Mouse (Mus musculus): ENCODE measurements around the gene Olfr1387. TPM values are rescaled to one million over a fixed set of nuclear protein-coding genes. Genes with fewer than 3 reads are reported as not detected.
"Not testable (repeated sequence)": the region's sequence is repeated elsewhere in the genome, so short reads cannot be mapped to it uniquely, and the experiment has no call there.

The Olfr1387 gene
- not detected in 2 replicates for polyA plus RNA-seq (2015; fragmentation: Nextera tagmentation; extraction: Ambion mirVana)

DNA sequence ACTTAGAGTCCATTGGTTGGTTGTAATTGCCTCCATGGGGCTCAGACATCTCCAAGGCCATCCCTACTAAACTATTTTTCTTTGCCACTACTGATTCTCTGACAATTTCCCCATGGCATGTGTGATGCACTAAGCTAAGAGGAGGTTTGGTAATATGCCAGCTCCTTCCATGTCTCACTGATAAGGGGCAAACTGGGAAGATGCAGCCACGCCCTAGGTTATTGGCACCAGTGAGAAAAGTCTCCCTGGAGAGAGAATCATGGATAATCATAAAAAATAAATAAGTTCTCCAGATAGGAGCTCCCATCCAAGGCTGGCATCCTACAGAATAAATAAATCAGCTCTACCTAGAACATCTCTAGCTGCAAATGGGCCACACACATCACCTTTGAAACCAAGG, at the start of gene Olfr1387:
Gene Olfr1387 (plus strand): TSS at position 301 of the 400 bp plus-strand sequence.
- H3K36me3 ChIP-seq (ENCODE audit: control insufficient read depth, insufficient read depth, low read length) = no peaks in the 10 kb centered on the region
- 42% methylated on average over 1 of the region's 1 CpGs for WGBS
- H3K4me2 ChIP-seq (ENCODE audit: low read depth, low read length) = no peak within 1 kb of the TSS
- no peak within 1 kb of the TSS for H3K9ac ChIP-seq (ENCODE audit: low read length)
- H3K27me3 ChIP-seq (ENCODE audit: control insufficient read depth, insufficient read depth, low read depth, low read length) = no peaks in the 10 kb centered on the region
- no peak within 1 kb of the TSS for H3K27ac ChIP-seq (ENCODE audit: low read length)
- no peak for ATAC-seq (ENCODE audit: low read depth)
- no peaks in the 10 kb centered on the region for H3K9me3 ChIP-seq (ENCODE audit: control insufficient read depth, low read length)
- H3K4me1 ChIP-seq (replicated peaks; ENCODE audit: control insufficient read depth, insufficient read depth, low read length) = no peaks in the 10 kb centered on the region
- H3K4me3 ChIP-seq (ENCODE audit: low read length) = no peak within 1 kb of the TSS

DNA sequence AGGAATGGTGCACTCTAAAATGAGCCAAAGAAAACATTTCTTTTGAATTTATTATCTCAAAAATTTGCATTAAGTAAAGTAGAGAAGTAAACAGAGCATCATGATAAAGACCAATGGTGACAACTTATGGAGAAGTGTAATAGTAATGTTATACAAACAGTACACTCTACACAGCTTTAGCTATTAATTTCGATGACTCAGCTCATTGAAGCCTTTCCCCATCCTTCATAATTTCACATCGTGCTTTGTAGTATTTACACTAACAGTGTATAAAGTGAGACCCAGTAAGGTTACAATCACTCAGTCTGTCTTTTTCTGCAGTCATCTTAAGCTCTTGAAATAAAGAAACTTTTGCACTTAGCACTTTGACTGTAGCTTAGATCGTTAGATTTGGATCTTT, 48.4 kb upstream of the Olfr1387 start:
- no peaks in the 10 kb centered on the region for H3K9me3 ChIP-seq (ENCODE audit: control insufficient read depth, low read length)
- no peaks in the 10 kb centered on the region for H3K36me3 ChIP-seq (ENCODE audit: control insufficient read depth, insufficient read depth, low read length)
- WGBS = 65% methylated on average over 3 of the region's 3 CpGs
- H3K4me1 ChIP-seq (replicated peaks; ENCODE audit: control insufficient read depth, insufficient read depth, low read length) = no peaks in the 10 kb centered on the region
- H3K4me3 ChIP-seq (ENCODE audit: low read length) = no peak overlapping the region
- no peak for ATAC-seq (ENCODE audit: low read depth)
- no peak overlapping the region for H3K27ac ChIP-seq (ENCODE audit: low read length)
- no peak overlapping the region for H3K4me2 ChIP-seq (ENCODE audit: low read depth, low read length)
- H3K9ac ChIP-seq (ENCODE audit: low read length) = no peak overlapping the region
- no peaks in the 10 kb centered on the region for H3K27me3 ChIP-seq (ENCODE audit: control insufficient read depth, insufficient read depth, low read depth, low read length)

DNA sequence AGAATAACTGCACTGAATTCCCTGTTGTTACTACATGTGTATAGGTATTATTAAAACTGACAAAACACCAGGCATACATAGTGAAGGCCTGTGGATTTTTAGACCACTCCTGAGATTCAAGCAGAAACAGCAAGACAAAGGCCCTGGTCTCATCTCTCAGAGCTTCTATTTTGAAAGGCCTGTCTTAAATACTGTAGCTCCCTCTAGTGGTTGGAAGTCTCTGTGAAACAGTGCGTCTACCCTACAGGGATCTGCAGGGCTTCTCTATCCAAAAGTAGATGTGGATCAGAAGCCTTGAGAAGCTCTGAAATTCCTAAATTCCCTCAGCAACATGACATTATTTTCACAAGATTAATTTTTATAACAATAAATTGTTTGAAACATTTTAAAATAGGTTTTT, 44.6 kb upstream of the Olfr1387 start:
- 28% methylated on average over 1 of the region's 1 CpGs for WGBS
- H3K27ac ChIP-seq (ENCODE audit: low read length) = no peak overlapping the region
- H3K36me3 ChIP-seq (ENCODE audit: control insufficient read depth, insufficient read depth, low read length) = no peaks in the 10 kb centered on the region
- no peak overlapping the region for H3K9ac ChIP-seq (ENCODE audit: low read length)
- H3K27me3 ChIP-seq (ENCODE audit: control insufficient read depth, insufficient read depth, low read depth, low read length) = no peaks in the 10 kb centered on the region
- H3K4me3 ChIP-seq (ENCODE audit: low read length) = no peak overlapping the region
- no peak overlapping the region for H3K4me2 ChIP-seq (ENCODE audit: low read depth, low read length)
- no peaks in the 10 kb centered on the region for H3K4me1 ChIP-seq (replicated peaks; ENCODE audit: control insufficient read depth, insufficient read depth, low read length)
- no peaks in the 10 kb centered on the region for H3K9me3 ChIP-seq (ENCODE audit: control insufficient read depth, low read length)
- no peak for ATAC-seq (ENCODE audit: low read depth)

DNA sequence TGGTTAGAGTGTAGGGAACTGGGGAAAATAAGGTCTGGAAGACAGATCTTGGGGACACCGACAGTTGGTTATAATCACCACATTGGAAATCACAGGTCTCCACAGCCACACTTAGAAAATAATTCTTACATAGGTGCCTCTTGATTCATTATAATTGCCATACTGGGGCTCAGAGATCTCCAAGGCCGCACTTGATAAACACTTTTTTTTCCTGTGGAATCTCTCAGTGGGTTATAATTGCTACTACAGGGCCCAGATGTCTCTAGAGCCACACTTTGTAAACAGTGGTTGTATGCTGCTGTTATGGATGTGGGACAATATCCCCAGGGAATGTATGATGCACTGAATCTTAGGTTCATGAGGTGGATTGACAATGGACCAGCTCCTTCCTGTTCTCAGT, 32.4 kb upstream of the Olfr1387 start, which contains the start of gene Olfr1389:
Gene Olfr1389 (plus strand): TSS at position 301 of the 400 bp plus-strand sequence.
- Histone ChIP-seq H3K4me1 (replicated peaks; ENCODE audit: control insufficient read depth, insufficient read depth, low read length) (no peaks in the 10 kb centered on the region), H3K9me3 (ENCODE audit: control insufficient read depth, low read length) (no peaks in the 10 kb centered on the region), H3K9ac (ENCODE audit: low read length) (no peak within 1 kb of the TSS), H3K36me3 (ENCODE audit: control insufficient read depth, insufficient read depth, low read length) (no peaks in the 10 kb centered on the region), H3K4me2 (ENCODE audit: low read depth, low read length) (no peak within 1 kb of the TSS), H3K4me3 (ENCODE audit: low read length) (no peak within 1 kb of the TSS), H3K27ac (ENCODE audit: low read length) (no peak within 1 kb of the TSS), H3K27me3 (ENCODE audit: control insufficient read depth, insufficient read depth, low read depth, low read length) (no peaks in the 10 kb centered on the region)
- no peak for ATAC-seq (ENCODE audit: low read depth)
- 87% methylated on average over 2 of the region's 2 CpGs for WGBS

DNA sequence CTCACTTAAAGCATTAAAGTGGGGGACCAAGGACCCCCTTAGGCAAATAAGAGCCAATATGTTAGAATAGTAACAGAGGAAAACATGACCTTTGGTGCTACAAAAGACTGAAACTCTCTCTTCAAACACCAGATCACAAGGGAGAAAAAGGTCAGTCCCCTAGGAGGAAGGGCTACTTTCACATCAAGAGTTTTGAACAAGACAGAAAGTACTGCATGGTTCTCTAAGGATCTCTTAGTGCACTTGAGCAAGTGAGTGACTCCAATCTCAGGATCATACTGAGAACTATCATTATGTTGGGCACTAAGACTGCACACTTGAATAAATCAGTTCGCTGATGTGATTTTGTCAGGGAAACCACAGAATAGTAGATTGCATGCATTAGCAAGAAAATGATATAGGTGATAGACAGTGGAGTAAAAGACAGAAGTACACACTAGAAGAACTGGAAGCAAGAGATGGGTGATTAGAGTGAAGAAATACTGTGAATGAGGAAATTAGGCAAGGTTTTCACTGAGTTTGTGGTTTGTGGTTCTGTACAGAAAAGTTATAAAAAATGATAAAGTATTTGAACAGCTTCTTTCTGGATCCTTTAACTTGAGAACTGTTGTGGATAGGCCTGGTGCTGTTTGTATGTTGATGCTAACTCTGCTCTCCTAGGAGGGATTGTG, 29.8 kb upstream of the Olfr1387 start:
- Histone ChIP-seq H3K4me2 (ENCODE audit: low read depth, low read length) (no peak overlapping the region), H3K4me1 (replicated peaks; ENCODE audit: control insufficient read depth, insufficient read depth, low read length) (no peaks in the 10 kb centered on the region), H3K27me3 (ENCODE audit: control insufficient read depth, insufficient read depth, low read depth, low read length) (no peaks in the 10 kb centered on the region), H3K36me3 (ENCODE audit: control insufficient read depth, insufficient read depth, low read length) (no peaks in the 10 kb centered on the region), H3K27ac (ENCODE audit: low read length) (no peak overlapping the region), H3K9me3 (ENCODE audit: control insufficient read depth, low read length) (no peaks in the 10 kb centered on the region), H3K4me3 (ENCODE audit: low read length) (no peak overlapping the region), H3K9ac (ENCODE audit: low read length) (no peak overlapping the region)
- WGBS = 57% methylated on average over 1 of the region's 1 CpGs
- no peak for ATAC-seq (ENCODE audit: low read depth)

DNA sequence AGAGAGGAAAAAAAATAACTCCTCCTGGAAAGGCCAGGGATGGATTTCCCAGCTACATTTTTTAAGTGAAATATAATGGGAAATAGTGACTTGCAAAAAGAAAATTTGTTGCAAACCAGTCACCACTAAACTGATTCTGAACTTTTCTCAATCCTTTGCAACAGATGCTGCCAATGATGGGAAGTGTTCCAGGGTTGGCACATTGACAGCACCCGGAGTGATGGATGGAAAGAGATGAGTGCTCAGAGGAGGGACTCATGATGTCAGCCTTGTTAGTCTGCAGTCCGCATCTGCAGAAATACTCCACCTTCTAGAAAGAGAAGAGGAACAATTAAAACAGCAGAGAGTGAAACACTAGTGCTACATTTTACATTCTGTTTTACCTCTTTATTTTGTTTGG, 25.5 kb upstream of the Olfr1387 start:
- H3K4me3 ChIP-seq (ENCODE audit: low read length) = no peak overlapping the region
- H3K9ac ChIP-seq (ENCODE audit: low read length) = no peak overlapping the region
- H3K36me3 ChIP-seq (ENCODE audit: control insufficient read depth, insufficient read depth, low read length) = no peaks in the 10 kb centered on the region
- ATAC-seq (ENCODE audit: low read depth) = no peak
- no peak overlapping the region for H3K27ac ChIP-seq (ENCODE audit: low read length)
- H3K4me1 ChIP-seq (replicated peaks; ENCODE audit: control insufficient read depth, insufficient read depth, low read length) = no peaks in the 10 kb centered on the region
- no peaks in the 10 kb centered on the region for H3K9me3 ChIP-seq (ENCODE audit: control insufficient read depth, low read length)
- no peak overlapping the region for H3K4me2 ChIP-seq (ENCODE audit: low read depth, low read length)
- 68% methylated on average over 2 of the region's 2 CpGs for WGBS
- H3K27me3 ChIP-seq (ENCODE audit: control insufficient read depth, insufficient read depth, low read depth, low read length) = no peaks in the 10 kb centered on the region

DNA sequence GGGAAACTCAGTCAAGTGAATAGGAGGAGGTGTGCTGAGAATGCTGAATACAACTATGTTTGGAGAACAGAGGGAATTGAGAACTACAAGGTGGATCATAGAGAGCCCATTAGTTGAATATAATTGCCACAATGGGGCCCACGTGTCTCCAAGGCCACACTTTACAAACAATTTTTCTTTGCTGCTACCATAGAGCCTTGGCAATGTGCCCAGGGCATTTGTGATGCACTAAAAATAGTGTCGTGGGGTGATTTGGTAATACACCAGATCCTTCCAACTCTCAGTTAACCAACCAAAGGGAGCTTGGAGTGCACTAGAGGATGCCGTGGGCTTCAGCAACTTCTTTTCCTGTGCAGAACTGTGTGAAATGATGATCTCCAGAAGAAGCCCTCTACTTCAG, 18.7 kb upstream of the Olfr1387 start, which contains the start of gene Olfr1388:
Gene Olfr1388 (plus strand): TSS at position 214 of the 400 bp plus-strand sequence.
- WGBS = 38% methylated on average over 3 of the region's 3 CpGs
- no peaks in the 10 kb centered on the region for H3K9me3 ChIP-seq (ENCODE audit: control insufficient read depth, low read length)
- no peak within 1 kb of the TSS for H3K27ac ChIP-seq (ENCODE audit: low read length)
- H3K36me3 ChIP-seq (ENCODE audit: control insufficient read depth, insufficient read depth, low read length) = no peaks in the 10 kb centered on the region
- H3K4me3 ChIP-seq (ENCODE audit: low read length) = no peak within 1 kb of the TSS
- H3K4me1 ChIP-seq (replicated peaks; ENCODE audit: control insufficient read depth, insufficient read depth, low read length) = no peaks in the 10 kb centered on the region
- no peak within 1 kb of the TSS for H3K9ac ChIP-seq (ENCODE audit: low read length)
- H3K4me2 ChIP-seq (ENCODE audit: low read depth, low read length) = no peak within 1 kb of the TSS
- H3K27me3 ChIP-seq (ENCODE audit: control insufficient read depth, insufficient read depth, low read depth, low read length) = no peaks in the 10 kb centered on the region
- no peak for ATAC-seq (ENCODE audit: low read depth)

DNA sequence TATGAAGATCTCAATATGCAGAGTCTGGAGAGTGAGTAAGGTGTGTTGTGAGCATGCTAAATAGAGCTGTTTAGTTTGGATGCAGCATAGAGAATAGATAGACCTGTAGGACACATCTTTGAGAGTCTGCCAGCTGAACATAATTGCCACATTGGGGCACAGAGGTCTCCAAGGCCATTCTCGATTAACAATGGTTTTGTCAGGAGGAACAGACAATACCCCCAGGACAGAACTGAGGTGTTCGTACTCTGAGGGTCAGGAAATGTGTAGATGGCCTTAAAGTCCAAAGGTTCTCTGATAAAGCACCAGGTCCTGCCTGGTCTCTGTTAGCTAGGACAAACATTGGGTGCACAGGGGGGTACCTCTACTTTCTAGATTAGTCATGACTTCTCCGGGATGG, 9.6 kb downstream of the Olfr1387 start, which contains the start of gene Olfr1386:
Gene Olfr1386 (plus strand): TSS at position 301 of the 400 bp plus-strand sequence.
- H3K4me3 ChIP-seq (ENCODE audit: low read length); H3K36me3 ChIP-seq (ENCODE audit: control insufficient read depth, insufficient read depth, low read length); H3K27ac ChIP-seq (ENCODE audit: low read length); H3K9ac ChIP-seq (ENCODE audit: low read length); H3K9me3 ChIP-seq (ENCODE audit: control insufficient read depth, low read length); ATAC-seq (ENCODE audit: low read depth); H3K4me2 ChIP-seq (ENCODE audit: low read depth, low read length); H3K27me3 ChIP-seq (ENCODE audit: control insufficient read depth, insufficient read depth, low read depth, low read length); H3K4me1 ChIP-seq (replicated peaks; ENCODE audit: control insufficient read depth, insufficient read depth, low read length): not testable (repeated sequence)
- WGBS = 85% methylated on average over 2 of the region's 3 CpGs

DNA sequence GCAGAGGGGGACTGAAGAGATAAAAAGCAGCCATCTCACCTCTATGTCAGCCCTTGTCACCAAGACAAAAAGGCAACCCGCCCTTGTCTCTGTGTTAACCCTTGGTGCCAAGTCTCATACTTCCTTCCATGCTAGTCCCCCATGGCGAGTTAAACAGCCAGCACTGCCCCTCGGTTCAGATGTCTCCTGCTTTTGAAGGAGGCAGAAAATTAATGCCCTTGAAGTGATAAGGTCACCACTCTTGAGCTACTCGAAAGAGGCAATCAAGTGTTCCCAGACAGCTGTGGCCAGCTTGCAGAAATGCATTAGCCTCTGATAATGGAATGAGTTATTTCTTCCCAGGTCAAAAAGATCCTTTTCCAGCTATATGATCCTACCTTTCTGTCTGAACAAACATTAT, 30.8 kb downstream of the Olfr1387 start:
- Histone ChIP-seq H3K36me3 (ENCODE audit: control insufficient read depth, insufficient read depth, low read length) (no peaks in the 10 kb centered on the region), H3K9me3 (ENCODE audit: control insufficient read depth, low read length) (no peaks in the 10 kb centered on the region), H3K27me3 (ENCODE audit: control insufficient read depth, insufficient read depth, low read depth, low read length) (no peaks in the 10 kb centered on the region), H3K4me3 (ENCODE audit: low read length) (no peak overlapping the region), H3K4me1 (replicated peaks; ENCODE audit: control insufficient read depth, insufficient read depth, low read length) (no peaks in the 10 kb centered on the region), H3K4me2 (ENCODE audit: low read depth, low read length) (no peak overlapping the region), H3K27ac (ENCODE audit: low read length) (no peak overlapping the region), H3K9ac (ENCODE audit: low read length) (no peak overlapping the region)
- no peak for ATAC-seq (ENCODE audit: low read depth)
- WGBS = 27% methylated on average over 4 of the region's 4 CpGs
